Mouse (Mus musculus) G1E (cell line): ENCODE data around the gene Cep164. TPM values are rescaled to one million over a fixed set of nuclear protein-coding genes. Genes with fewer than 3 reads are reported as not detected.
A peak's percentile ranks its signal among the peaks of the same experiment; 100 is the strongest.

Experiments used
- ATAC-seq: 2 replicates; pipeline ENCODE4 v1.8.0; 2016; ENCODE audit warnings: mild to moderate bottlenecking; ENCODE audit not compliant: insufficient number of reproducible peaks, poor library complexity, low FRiP score, severe bottlenecking; ENCODE audit errors: extremely low read depth
- DNase-seq: peaks from one replicate; pipeline ENCODE4 v3.0.0; 2012; ENCODE audit warnings: low spot score
- H3K27me3 ChIP-seq: 2 replicates; pipeline ENCODE4 v1.6.1; 2012; ENCODE audit warnings: mild to moderate bottlenecking, low read length, inconsistent platforms; ENCODE audit not compliant: insufficient read depth
- H3K36me3 ChIP-seq: replicated peaks from 2 replicates; pipeline ENCODE3; 2012; ENCODE audit warnings: mild to moderate bottlenecking, inconsistent platforms
- H3K4me1 ChIP-seq: 2 replicates; pipeline ENCODE4 v1.6.1; 2012; ENCODE audit warnings: low read depth, low read length, inconsistent platforms, mixed read lengths; ENCODE audit not compliant: insufficient read depth
- H3K4me3 ChIP-seq: 2 replicates; pipeline ENCODE4 v1.5.1; 2012; ENCODE audit warnings: low read depth, mild to moderate bottlenecking, inconsistent platforms, low read length, moderate library complexity, mixed read lengths
- H3K9me3 ChIP-seq: replicated peaks from 2 replicates; pipeline ENCODE4 v1.6.1; 2012; ENCODE audit warnings: inconsistent platforms
- CTCF ChIP-seq: IDR thresholded peaks from 2 replicates; pipeline ENCODE4 v1.5.1; 2012; ENCODE audit warnings: low read depth, low read length, inconsistent platforms, mixed read lengths
- GATA1 ChIP-seq: IDR thresholded peaks from 2 replicates; pipeline ENCODE4 v1.6.1; 2012; ENCODE audit warnings: borderline replicate concordance, low read length, inconsistent platforms, mixed read lengths
- GATA2 ChIP-seq: IDR thresholded peaks from 2 replicates; pipeline ENCODE4 v1.6.1; 2012; ENCODE audit warnings: low read depth, low read length, inconsistent platforms, borderline replicate concordance
- POLR2AphosphoS5 ChIP-seq: IDR thresholded peaks from 2 replicates; pipeline ENCODE4 v1.6.1; 2012; ENCODE audit warnings: low read depth, low read length, inconsistent platforms; ENCODE audit not compliant: insufficient replicate concordance
- TAL1 ChIP-seq: conservative IDR thresholded peaks from 2 replicates; pipeline ENCODE4 v1.6.1; 2012; ENCODE audit warnings: low read depth, low read length, inconsistent platforms, mixed read lengths
- polyA plus RNA-seq: library from polyadenylated mRNA; stranded (reverse); fragments of >175 nt; gene quantifications from 2 replicates; pipeline ENCODE4 v1.2.3, GENCODE M21; 2012
- total RNA-seq, 2 experiments: library from RNA; stranded (forward) in 1 of 2; stranded (reverse) in 1 of 2; fragments of 200-1000 nt in 1 of 2; fragments of >200 nt in 1 of 2; fragmentation: Nextera tagmentation in 1 of 2; gene quantifications; 2 replicates each; pipeline ENCODE4 v1.2.3; 2014 to 2017

Gene Cep164
- total and polyA plus RNA-seq, 3 experiments, result 21.9 to 95.3 (median 77.4) TPM

DNA sequence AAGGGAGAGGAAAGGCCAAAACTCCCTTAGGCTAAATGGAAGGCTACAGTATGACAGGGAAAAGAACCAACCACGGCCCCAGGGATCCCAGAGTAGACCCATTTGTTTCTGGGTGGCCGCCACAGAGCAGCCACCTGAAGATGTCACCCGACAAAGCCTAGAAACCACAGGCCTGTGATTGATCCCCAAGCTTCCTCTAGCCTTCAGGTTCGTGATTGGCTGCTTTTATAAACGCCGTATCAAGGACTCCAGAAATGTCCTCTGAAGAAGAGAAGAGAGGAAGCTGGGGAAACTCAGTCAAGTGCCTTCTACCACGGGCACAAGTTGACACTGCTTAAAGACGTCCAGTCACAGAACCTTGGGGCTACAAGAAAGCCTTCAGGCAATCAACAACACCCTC is 20.7 kb downstream of the Cep164 start:
- peaks cover 65% of the 10 kb centered on the region for H3K36me3 ChIP-seq
- ATAC-seq (no peak), DNase-seq (no peak)
- peaks cover 62% of the 10 kb centered on the region for H3K4me1 ChIP-seq
- H3K9me3 ChIP-seq, result 0 out of 2 replicates have a peak, but pooled peaks cover 4% of the 10 kb centered on the region
- H3K4me3 ChIP-seq, result no peak overlapping the region
- no peaks in the 10 kb centered on the region for H3K27me3 ChIP-seq
- no peak for TF ChIP-seq GATA1
- TF ChIP-seq GATA2, result no peak
- no peak for TF ChIP-seq CTCF
- TF ChIP-seq POLR2AphosphoS5, result no peak
- no peak for TF ChIP-seq TAL1

DNA sequence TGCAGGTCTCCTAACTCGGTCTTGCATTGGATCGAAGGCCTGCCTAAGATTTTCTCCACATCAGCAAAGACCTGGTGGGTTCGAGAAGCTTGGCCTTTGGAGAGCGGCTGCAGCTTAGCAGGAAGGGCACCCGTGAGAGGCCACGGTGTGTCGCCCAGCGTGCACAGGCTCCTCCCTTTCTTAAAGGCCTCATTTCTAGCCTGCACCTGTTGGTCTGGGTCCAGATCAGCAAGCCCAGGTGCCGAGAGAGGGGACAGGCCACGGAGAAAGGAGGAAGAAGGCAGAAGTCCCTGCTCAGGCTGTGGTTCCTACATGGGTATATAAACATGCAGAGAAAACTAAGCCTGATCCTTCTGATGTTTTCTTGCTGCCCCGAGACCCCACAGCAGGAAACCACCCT is 21.2 kb downstream of the Cep164 start:
- peaks cover 62% of the 10 kb centered on the region for H3K36me3 ChIP-seq
- H3K9me3 ChIP-seq, result 0 out of 2 replicates have a peak, but pooled peaks cover 4% of the 10 kb centered on the region
- TF ChIP-seq GATA1 (no peak), TAL1 (no peak), CTCF (no peak), GATA2 (no peak), POLR2AphosphoS5 (no peak)
- no peaks in the 10 kb centered on the region for H3K27me3 ChIP-seq
- H3K4me1 ChIP-seq, result peaks cover 66% of the 10 kb centered on the region
- H3K4me3 ChIP-seq, result no peak overlapping the region
- ATAC-seq (no peak), DNase-seq (no peak)

DNA sequence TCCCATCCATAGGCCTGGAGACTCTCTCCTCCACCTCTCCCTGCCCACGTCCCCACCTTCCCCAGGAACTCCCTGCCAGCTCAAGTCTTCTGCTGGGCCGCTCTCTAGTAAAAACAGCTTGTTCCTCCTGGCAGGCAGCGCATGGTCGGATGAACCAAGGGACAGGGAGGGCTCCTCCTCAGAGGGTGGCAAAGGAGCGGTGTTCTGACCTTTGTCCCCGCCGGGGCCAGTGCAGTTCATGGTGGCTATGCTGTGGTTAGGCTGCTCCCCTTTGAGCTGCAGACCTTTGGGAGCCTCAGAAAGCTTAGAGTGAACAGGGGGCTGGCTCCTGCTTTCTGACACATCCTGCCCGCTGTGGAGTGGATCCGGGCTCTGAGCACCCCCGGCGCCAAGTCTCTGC is 21.6 kb downstream of the Cep164 start:
- no peak overlapping the region for H3K4me3 ChIP-seq
- H3K4me1 ChIP-seq, result peaks cover 71% of the 10 kb centered on the region
- no peaks in the 10 kb centered on the region for H3K27me3 ChIP-seq
- no peak for DNase-seq
- peaks cover 64% of the 10 kb centered on the region for H3K36me3 ChIP-seq
- no peak for ATAC-seq
- 0 out of 2 replicates have a peak, but pooled peaks cover 4% of the 10 kb centered on the region for H3K9me3 ChIP-seq
- no peak for TF ChIP-seq POLR2AphosphoS5
- no peak for TF ChIP-seq CTCF
- TF ChIP-seq GATA1, result no peak
- TF ChIP-seq TAL1, result no peak
- TF ChIP-seq GATA2, result no peak

GRCm38 (mm10) chr9:45803070-45803774 is 25.3 kb downstream of the Cep164 start:
- Histone ChIP-seq H3K9me3 (0 out of 2 replicates have a peak, but pooled peaks cover 4% of the 10 kb centered on the region), H3K4me3 (peak overlapping the region; percentile 68; the same call in 1 of the 2 replicates), H3K4me1 (peaks cover 90% of the 10 kb centered on the region), H3K27me3 (no peaks in the 10 kb centered on the region), H3K36me3 (peaks cover 79% of the 10 kb centered on the region)
- ATAC-seq (peak; percentile 91), DNase-seq (peak; percentile 88)
- no peak for TF ChIP-seq GATA2
- TF ChIP-seq TAL1, result peak; percentile 89

DNA sequence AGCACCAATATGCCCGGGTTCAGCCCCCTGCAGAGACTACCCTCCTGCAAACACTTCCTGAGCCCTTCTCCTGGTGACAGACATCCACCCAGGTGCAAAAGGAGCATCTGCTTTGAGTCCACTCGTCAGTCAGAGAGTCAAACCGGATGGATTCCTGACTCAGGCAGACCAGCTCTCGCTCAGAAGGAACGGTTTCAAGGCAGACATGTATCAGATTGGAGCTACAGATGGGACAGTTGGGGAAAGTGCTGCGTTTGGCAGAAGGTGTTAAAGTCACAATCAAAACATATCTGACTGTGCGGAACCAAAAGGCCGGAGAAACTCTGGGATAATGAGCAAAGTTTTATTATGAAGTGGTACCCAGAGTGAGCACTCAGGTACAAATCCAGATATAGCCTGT is 29.1 kb downstream of the Cep164 start:
- H3K4me3 ChIP-seq, result no peak overlapping the region; the same call in 1 of the 2 replicates
- peaks cover 93% of the 10 kb centered on the region for H3K4me1 ChIP-seq
- H3K27me3 ChIP-seq, result no peaks in the 10 kb centered on the region
- DNase-seq (no peak), ATAC-seq (no peak)
- 0 out of 2 replicates have a peak, but pooled peaks cover 3% of the 10 kb centered on the region for H3K9me3 ChIP-seq
- no peak for TF ChIP-seq POLR2AphosphoS5
- TF ChIP-seq TAL1, result no peak
- TF ChIP-seq GATA2, result no peak
- no peak for TF ChIP-seq GATA1
- no peak for TF ChIP-seq CTCF
- H3K36me3 ChIP-seq, result peaks cover 69% of the 10 kb centered on the region

- H3K4me1 ChIP-seq, result peaks cover 89% of the 10 kb centered on the region
- no peak overlapping the region; the same call in 1 of the 2 replicates for H3K4me3 ChIP-seq
- H3K36me3 ChIP-seq, result peaks cover 75% of the 10 kb centered on the region
- TF ChIP-seq GATA2, result no peak
- TF ChIP-seq GATA1, result no peak
- no peak for TF ChIP-seq CTCF
- TF ChIP-seq POLR2AphosphoS5, result no peak
- TF ChIP-seq TAL1, result no peak
- no peak for DNase-seq
- no peaks in the 10 kb centered on the region for H3K9me3 ChIP-seq
- ATAC-seq, result no peak
- no peaks in the 10 kb centered on the region for H3K27me3 ChIP-seq
Observed at GRCm38 (mm10) chr9:45798467-45799164, 29.9 kb downstream of the Cep164 start.
